Mouse (Mus musculus): ENCODE measurements at regions not wholly inside any gene's neighbourhood (a gene's known extent, or its start where the extent isn't known, plus 50 kb on each side); places are given as distances from the start of the nearest gene placed in this dataset.

DNA sequence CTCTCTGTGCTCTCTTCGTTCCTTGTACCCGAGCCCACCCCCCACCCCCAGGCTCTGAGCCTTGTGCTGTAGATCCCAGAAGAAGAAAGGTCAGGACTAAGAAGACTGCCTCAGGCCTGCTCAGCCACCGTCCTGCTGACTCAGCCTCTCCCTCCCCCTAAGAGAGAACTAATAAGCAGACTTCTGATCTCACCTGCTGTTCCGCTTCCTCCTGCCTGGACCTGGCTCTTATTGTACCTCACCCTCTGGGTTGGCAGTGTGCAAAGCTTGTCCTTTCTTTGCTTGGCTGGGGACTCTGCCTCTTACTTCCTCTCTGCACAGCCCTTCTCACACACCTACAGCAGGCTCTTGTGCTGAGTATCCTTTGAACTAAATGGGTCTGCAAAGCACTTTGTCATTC lies 91.3 kb upstream of the Serbp1 start:
- H3K27me3 ChIP-seq = peaks cover 3% of the 10 kb centered on the region; the same call in 1 of the 2 replicates
- no peak overlapping the region for H3K4me3 ChIP-seq
- no peaks in the 10 kb centered on the region for H3K4me1 ChIP-seq
- no peak overlapping the region for H3K9ac ChIP-seq (replicated peaks)
- 22% methylated on average over 4 of the region's 4 CpGs for WGBS
- no peaks in the 10 kb centered on the region for H3K9me3 ChIP-seq
- H3K4me2 ChIP-seq (replicated peaks) = no peak overlapping the region
- no peak overlapping the region for H3K27ac ChIP-seq (replicated peaks)
- no peak for ATAC-seq (ENCODE audit: low FRiP score, low read depth)
- H3K36me3 ChIP-seq = no peaks in the 10 kb centered on the region

DNA sequence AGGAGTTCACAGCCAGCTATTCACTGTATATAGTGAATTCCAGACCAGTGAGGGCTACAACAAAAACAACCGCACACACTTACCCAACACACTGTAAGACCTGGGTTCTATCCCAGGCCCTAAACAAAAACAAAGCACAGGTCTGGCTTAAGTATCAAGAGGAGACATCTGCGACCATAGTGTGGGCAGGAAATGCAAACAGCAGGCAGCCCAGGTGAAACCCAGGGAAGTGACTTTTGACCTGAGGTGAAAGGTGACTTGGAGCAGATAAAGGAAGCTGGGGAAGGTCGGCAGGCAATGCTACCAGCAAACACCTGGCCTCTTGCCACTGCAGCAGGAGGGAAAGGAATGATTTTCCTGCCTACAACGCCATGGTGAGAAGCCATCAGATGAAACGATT lies 92.0 kb upstream of the Serbp1 start:
- Histone ChIP-seq H3K27ac (replicated peaks) (no peak overlapping the region), H3K36me3 (no peaks in the 10 kb centered on the region), H3K9ac (replicated peaks) (no peak overlapping the region), H3K4me3 (no peak overlapping the region), H3K9me3 (no peaks in the 10 kb centered on the region), H3K4me2 (replicated peaks) (no peak overlapping the region), H3K27me3 (peaks cover 3% of the 10 kb centered on the region; the same call in 1 of the 2 replicates), H3K4me1 (no peaks in the 10 kb centered on the region)
- no peak for ATAC-seq (ENCODE audit: low FRiP score, low read depth)
- WGBS = 49% methylated on average over 5 of the region's 5 CpGs

- Histone ChIP-seq H3K4me2 (replicated peaks) (no peak overlapping the region), H3K27me3 (peaks cover 3% of the 10 kb centered on the region; the same call in 1 of the 2 replicates), H3K9me3 (no peaks in the 10 kb centered on the region), H3K27ac (replicated peaks) (no peak overlapping the region), H3K4me3 (no peak overlapping the region), H3K4me1 (no peaks in the 10 kb centered on the region), H3K9ac (replicated peaks) (no peak overlapping the region), H3K36me3 (no peaks in the 10 kb centered on the region)
- ATAC-seq (ENCODE audit: low FRiP score, low read depth) = no peak
- WGBS = 74% methylated on average over 13 of the region's 13 CpGs
Observed at GRCm38 (mm10) chr6:67144946-67145716, 92.8 kb upstream of the Serbp1 start.

DNA sequence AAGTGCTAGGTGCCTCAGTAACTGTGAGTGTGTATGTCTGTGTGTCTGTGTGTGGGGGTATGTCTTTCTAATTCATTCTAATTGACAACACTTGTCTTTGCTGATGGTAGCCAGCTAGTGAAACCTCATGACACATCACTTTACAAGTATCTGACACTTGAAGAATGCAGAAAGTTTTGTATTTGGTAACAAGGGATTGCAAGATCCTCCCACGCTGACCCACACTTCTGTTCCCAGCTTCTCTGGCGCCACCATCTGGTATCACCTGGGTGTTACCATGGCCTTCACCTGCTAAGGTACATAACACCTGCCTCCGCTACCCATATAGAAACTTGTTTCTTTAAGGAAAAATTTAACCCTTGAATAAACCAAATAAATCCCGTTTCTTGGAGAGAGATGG lies 95.8 kb upstream of the Serbp1 start:
- Histone ChIP-seq H3K27me3 (peaks cover 3% of the 10 kb centered on the region; the same call in 1 of the 2 replicates), H3K27ac (replicated peaks) (no peak overlapping the region), H3K4me3 (no peak overlapping the region), H3K9ac (replicated peaks) (no peak overlapping the region), H3K9me3 (no peaks in the 10 kb centered on the region), H3K4me1 (no peaks in the 10 kb centered on the region), H3K36me3 (no peaks in the 10 kb centered on the region), H3K4me2 (replicated peaks) (no peak overlapping the region)
- no peak for ATAC-seq (ENCODE audit: low FRiP score, low read depth)
- WGBS = 43% methylated on average over 4 of the region's 4 CpGs

- WGBS = 80% methylated on average over 6 of the region's 6 CpGs
Observed at GRCm38 (mm10) chr6:67140645-67141250, 97.2 kb upstream of the Serbp1 start.

DNA sequence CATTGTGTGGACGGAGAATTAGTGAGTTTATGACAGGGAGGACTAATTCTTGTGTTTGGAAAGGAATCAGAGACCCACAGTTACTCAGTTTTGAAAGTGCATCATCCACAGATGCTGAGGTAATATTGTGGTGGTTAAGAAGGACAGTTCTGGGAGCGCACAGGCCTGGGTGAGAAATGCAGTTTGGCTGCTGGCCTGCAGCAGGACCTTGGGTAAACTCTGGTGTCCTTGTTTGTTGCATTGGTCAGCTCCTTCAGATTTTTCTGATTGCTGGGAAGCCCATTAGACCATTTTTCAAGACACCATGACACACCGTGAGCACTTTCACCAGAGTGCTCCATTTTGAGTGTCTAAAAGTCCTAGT lies 99.0 kb upstream of the Serbp1 start:
- Histone ChIP-seq H3K27ac (replicated peaks) (no peak overlapping the region), H3K36me3 (no peaks in the 10 kb centered on the region), H3K4me2 (replicated peaks) (no peak overlapping the region), H3K9me3 (no peaks in the 10 kb centered on the region), H3K9ac (replicated peaks) (no peak overlapping the region), H3K27me3 (peaks cover 3% of the 10 kb centered on the region; the same call in 1 of the 2 replicates), H3K4me3 (no peak overlapping the region), H3K4me1 (no peaks in the 10 kb centered on the region)
- 89% methylated on average over 3 of the region's 3 CpGs for WGBS
- no peak for ATAC-seq (ENCODE audit: low FRiP score, low read depth)

More at GRCm38 (mm10) chr6:67140645-67141250, 97.2 kb upstream of the Serbp1 start:
- Histone ChIP-seq H3K9me3 (no peaks in the 10 kb centered on the region), H3K27ac (replicated peaks) (no peak overlapping the region), H3K9ac (replicated peaks) (no peak overlapping the region), H3K4me3 (no peak overlapping the region), H3K27me3 (peaks cover 3% of the 10 kb centered on the region; the same call in 1 of the 2 replicates), H3K36me3 (no peaks in the 10 kb centered on the region), H3K4me1 (no peaks in the 10 kb centered on the region), H3K4me2 (replicated peaks) (no peak overlapping the region)
- no peak for ATAC-seq (ENCODE audit: low FRiP score, low read depth)

DNA sequence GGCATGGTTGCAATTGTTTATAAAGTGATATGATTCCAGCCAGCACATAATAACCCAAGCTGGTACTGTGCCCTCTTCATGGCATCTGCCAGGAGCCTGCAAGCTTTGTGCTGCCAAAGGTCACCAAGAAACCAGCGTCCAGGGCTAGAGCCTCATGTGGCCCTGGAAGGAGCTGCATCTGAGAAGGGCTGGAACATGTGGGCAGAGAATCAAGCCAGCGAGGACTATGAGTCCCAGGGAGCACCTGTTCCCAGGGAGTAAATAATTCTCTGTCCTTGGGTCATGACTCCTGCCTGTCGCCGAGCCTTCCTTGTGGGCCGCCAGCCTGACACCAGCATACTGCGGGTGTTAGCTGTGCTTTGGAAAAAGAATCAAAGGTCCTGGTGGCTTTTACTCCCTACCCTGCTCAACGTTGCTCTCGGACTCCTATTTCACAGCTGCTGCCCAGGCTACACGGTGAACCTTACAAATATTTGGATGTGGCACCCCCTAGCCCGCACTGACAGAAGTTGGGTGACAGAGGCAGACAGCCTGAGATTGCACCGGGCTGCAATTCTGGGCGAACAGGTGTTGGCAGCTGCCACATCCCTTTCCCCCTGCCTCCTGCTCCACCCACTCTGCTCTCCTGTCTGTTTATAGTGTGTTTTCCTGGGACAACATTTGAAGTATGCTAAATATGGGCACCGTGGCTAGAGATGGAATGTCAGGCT lies 99.5 kb upstream of the Serbp1 start:
- Histone ChIP-seq H3K9ac (replicated peaks) (no peak overlapping the region), H3K4me3 (no peak overlapping the region), H3K4me1 (no peaks in the 10 kb centered on the region), H3K27ac (replicated peaks) (no peak overlapping the region), H3K27me3 (peaks cover under 1% of the 10 kb centered on the region; the same call in 1 of the 2 replicates), H3K4me2 (replicated peaks) (no peak overlapping the region), H3K9me3 (no peaks in the 10 kb centered on the region), H3K36me3 (no peaks in the 10 kb centered on the region)
- 73% methylated on average over 13 of the region's 13 CpGs for WGBS
- ATAC-seq (ENCODE audit: low FRiP score, low read depth) = no peak

- no peak overlapping the region for H3K27ac ChIP-seq (replicated peaks)
- no peaks in the 10 kb centered on the region for H3K4me1 ChIP-seq
- ATAC-seq (ENCODE audit: low FRiP score, low read depth) = no peak
- H3K9me3 ChIP-seq = no peaks in the 10 kb centered on the region
- no peak overlapping the region for H3K9ac ChIP-seq (replicated peaks)
- H3K36me3 ChIP-seq = no peaks in the 10 kb centered on the region
- WGBS = 81% methylated on average over 4 of the region's 4 CpGs
- no peaks in the 10 kb centered on the region for H3K27me3 ChIP-seq
- H3K4me3 ChIP-seq = no peak overlapping the region
- H3K4me2 ChIP-seq (replicated peaks) = no peak overlapping the region
Observed at GRCm38 (mm10) chr6:67137482-67137881, 100.2 kb upstream of the Gadd45a start.

DNA sequence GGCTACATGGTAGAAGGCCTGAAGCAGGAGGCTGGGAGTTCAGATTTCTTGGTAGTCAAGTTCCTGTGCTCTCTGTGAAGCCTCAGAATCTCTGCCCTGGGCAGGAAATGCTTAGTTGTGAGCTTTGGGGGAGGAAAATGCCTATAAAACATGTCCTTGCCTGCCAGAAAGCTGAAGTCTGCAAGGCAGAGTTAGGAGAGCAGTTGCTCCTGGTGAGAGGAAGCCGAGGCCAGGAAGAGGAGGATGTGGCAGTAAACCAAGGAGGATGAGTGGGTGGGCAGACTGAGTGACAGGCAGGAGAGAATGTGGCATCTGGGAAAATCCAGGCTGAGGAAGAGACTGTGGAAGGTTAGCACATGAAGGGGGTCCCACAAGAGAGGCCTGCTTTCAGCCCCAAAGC lies 97.7 kb upstream of the Gadd45a start:
- H3K9me3 ChIP-seq = no peaks in the 10 kb centered on the region
- H3K4me3 ChIP-seq = no peak overlapping the region
- H3K9ac ChIP-seq (replicated peaks) = no peak overlapping the region
- H3K36me3 ChIP-seq = no peaks in the 10 kb centered on the region
- no peaks in the 10 kb centered on the region for H3K4me1 ChIP-seq
- no peak for ATAC-seq (ENCODE audit: low FRiP score, low read depth)
- 63% methylated on average over 1 of the region's 1 CpGs for WGBS
- H3K4me2 ChIP-seq (replicated peaks) = no peak overlapping the region
- H3K27me3 ChIP-seq = no peaks in the 10 kb centered on the region
- no peak overlapping the region for H3K27ac ChIP-seq (replicated peaks)

DNA sequence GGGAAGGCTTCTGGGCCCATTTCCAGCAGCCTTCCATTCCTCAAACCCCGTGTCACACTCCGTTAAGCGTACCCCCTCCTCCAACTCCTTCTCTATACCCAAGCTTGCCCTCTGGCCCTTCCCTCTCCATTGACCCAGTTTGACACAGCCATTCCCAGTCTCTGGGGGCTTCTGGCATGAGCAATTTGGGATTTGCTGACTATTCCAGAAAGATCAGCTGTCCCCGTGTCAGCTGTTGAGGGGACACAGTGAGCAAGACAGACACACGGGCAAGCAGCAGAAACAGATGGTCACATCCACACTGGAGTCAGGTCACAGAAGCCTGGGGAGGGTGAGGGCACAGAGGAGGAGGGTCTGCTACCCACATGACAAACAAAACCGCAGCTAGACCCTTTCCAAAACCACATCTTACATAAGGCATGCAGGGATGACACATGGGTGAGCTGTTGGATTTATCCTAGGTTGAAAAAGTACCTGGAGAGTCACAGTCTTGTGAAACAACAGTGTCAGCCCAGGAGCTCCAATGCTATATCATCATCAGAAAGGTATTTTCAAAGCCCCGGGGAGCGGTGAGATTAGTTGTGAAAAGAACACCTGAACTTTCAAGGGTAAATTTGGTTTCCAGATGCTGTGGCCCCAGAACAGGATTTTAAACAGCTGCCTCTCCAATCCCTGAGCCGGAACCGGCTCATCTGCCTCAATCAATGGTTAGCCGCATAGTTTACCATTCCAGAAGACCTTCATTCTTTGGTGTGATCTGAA lies 93.5 kb upstream of the Gadd45a start:
- no peaks in the 10 kb centered on the region for H3K36me3 ChIP-seq
- H3K9me3 ChIP-seq = no peaks in the 10 kb centered on the region
- H3K4me2 ChIP-seq (replicated peaks) = no peak overlapping the region
- H3K27ac ChIP-seq (replicated peaks) = no peak overlapping the region
- H3K9ac ChIP-seq (replicated peaks) = no peak overlapping the region
- no peak for ATAC-seq (ENCODE audit: low FRiP score, low read depth)
- H3K27me3 ChIP-seq = no peaks in the 10 kb centered on the region
- H3K4me1 ChIP-seq = no peaks in the 10 kb centered on the region
- H3K4me3 ChIP-seq = no peak overlapping the region
- 74% methylated on average over 11 of the region's 11 CpGs for WGBS

- WGBS = 91% methylated on average over 10 of the region's 10 CpGs
- no peak overlapping the region for H3K4me2 ChIP-seq (replicated peaks)
- no peak overlapping the region for H3K4me3 ChIP-seq
- H3K27me3 ChIP-seq = no peaks in the 10 kb centered on the region
- H3K9me3 ChIP-seq = no peaks in the 10 kb centered on the region
- no peak overlapping the region for H3K9ac ChIP-seq (replicated peaks)
- no peak overlapping the region for H3K27ac ChIP-seq (replicated peaks)
- H3K4me1 ChIP-seq = no peaks in the 10 kb centered on the region
- H3K36me3 ChIP-seq = no peaks in the 10 kb centered on the region
- ATAC-seq (ENCODE audit: low FRiP score, low read depth) = no peak
Observed at GRCm38 (mm10) chr6:67129626-67130025, 92.4 kb upstream of the Gadd45a start.
